Mouse (Mus musculus) kidney, adult 2 months (tissue): Measurements from ENCODE around the gene Uckl1.

Experiments used
- CTCF ChIP-seq: fragments of 200-500 bp; conservative IDR thresholded peaks from 2 replicates; pipeline ENCODE4 v1.5.1; 2011; ENCODE audit warnings: low read depth, mild to moderate bottlenecking, control low read depth, low read length, moderate library complexity, mixed read lengths; ENCODE audit not compliant: insufficient read depth, insufficient read length
- POLR2A ChIP-seq: fragments of 200-500 bp; IDR thresholded peaks from one replicate; pipeline ENCODE4 v1.6.1; 2011; ENCODE audit warnings: low read depth, low read length, control low read depth

DNA sequence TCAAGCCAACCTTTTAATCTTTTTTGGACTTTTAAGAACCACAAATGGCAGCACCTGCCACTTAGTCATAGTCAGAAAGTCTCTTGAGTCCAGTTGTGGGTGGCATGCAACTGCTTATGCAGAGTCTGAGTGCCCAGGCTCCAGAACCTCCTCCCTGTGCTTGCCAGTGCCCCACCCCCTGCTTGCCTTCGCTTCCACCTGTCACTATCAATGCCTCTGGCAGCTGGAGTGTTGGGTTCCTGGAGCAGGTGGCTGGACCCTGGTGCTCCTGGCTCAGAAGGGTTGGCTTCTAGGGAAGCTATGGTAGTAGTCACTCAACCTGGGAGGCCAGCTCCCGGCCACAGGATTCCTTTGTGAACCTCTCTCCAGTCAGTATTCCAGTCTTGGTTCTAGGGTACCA lies 34.5 kb downstream of the Uckl1 start:
- TF ChIP-seq CTCF: no peak
- no peak for TF ChIP-seq POLR2A
